Mouse (Mus musculus): ENCODE data around the gene Vmn1r53.

DNA sequence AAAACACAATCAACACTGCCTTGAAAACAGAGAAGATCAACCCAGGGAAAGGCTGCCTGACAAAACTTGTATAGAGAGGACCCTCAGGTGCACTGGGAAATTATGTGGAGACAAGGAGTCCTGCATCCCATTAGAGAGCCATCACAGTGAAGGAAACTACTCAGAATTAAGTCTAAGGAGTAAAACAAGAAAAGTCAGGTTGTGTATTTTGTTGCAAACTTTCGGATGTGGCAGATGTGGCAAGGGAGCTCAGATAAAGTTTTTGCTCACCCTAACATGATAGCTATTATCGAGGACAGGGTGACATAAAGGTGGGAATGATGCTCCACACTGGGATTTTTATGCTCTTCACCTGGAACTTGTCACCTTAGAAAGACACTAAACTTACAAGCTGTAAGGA, 49.7 kb downstream of the Vmn1r53 start, which contains the start of gene Vmn1r52:
- TF ChIP-seq TAL1 (IDR thresholded peaks at IDR 0.05; ENCODE audit: low read length) (no peak), GATA1 (IDR thresholded peaks at IDR 0.05; ENCODE audit: low read length) (no peak)

Data from erythroblast, embryonic 14.5 days (primary cell).